Mouse (Mus musculus): Measurements from ENCODE around the gene 6330403K07Rik. TPM values are rescaled to one million over a fixed set of nuclear protein-coding genes. Genes with fewer than 3 reads are reported as not detected.
A peak's percentile ranks its signal among the peaks of the same experiment; 100 is the strongest.

6330403K07Rik gene
- polyA plus RNA-seq, 1 experiment from 2014 or later: 25.5 TPM

- Histone ChIP-seq H3K36me3 (ENCODE audit: control insufficient read depth, insufficient read depth, low read length) (peaks cover 23% of the 10 kb centered on the region; the same call in 1 of the 2 replicates), H3K27me3 (ENCODE audit: control insufficient read depth, insufficient read depth, low read length) (no peaks in the 10 kb centered on the region), H3K4me3 (ENCODE audit: low read length) (peak within 1 kb of the TSS; percentile 85), H3K27ac (ENCODE audit: low read depth, low read length) (peak within 1 kb of the TSS; percentile 88), H3K9ac (ENCODE audit: low read depth, low read length) (peak within 1 kb of the TSS; percentile 88), H3K9me3 (ENCODE audit: control insufficient read depth, low read length) (no peaks in the 10 kb centered on the region), H3K4me1 (ENCODE audit: control insufficient read depth, insufficient read depth, low read length) (peaks cover 10% of the 10 kb centered on the region; the same call in 1 of the 2 replicates), H3K4me2 (replicated peaks; ENCODE audit: low read depth, low read length) (peak within 1 kb of the TSS; percentile 88)
- under 1% methylated on average over 71 of the region's 71 CpGs for WGBS
- ATAC-seq (ENCODE audit: low FRiP score, low TSS enrichment): peak; percentile 100
Observed at GRCm38 (mm10) chr11:71019201-71020068, 13.9 kb downstream of the 6330403K07Rik start, which contains the start of the genes Mis12 and Derl2. Gene Mis12 (plus strand): TSS chr11:71019611. Gene Derl2 (minus strand): TSS chr11:71019841.

- Histone ChIP-seq H3K4me2 (replicated peaks; ENCODE audit: low read depth, low read length) (peak overlapping the region; percentile 79), H3K9me3 (ENCODE audit: control insufficient read depth, low read length) (no peaks in the 10 kb centered on the region), H3K4me3 (ENCODE audit: low read length) (peak overlapping the region; percentile 85), H3K27me3 (ENCODE audit: control insufficient read depth, insufficient read depth, low read length) (no peaks in the 10 kb centered on the region), H3K36me3 (ENCODE audit: control insufficient read depth, insufficient read depth, low read length) (peaks cover 25% of the 10 kb centered on the region; the same call in 1 of the 2 replicates), H3K27ac (ENCODE audit: low read depth, low read length) (peak overlapping the region; percentile 59; the same call in 1 of the 2 replicates), H3K9ac (ENCODE audit: low read depth, low read length) (peak overlapping the region; percentile 88), H3K4me1 (ENCODE audit: control insufficient read depth, insufficient read depth, low read length) (peaks cover 10% of the 10 kb centered on the region; the same call in 1 of the 2 replicates)
- WGBS: 4% methylated on average over 28 of the region's 28 CpGs
- peak; percentile 41 for ATAC-seq (ENCODE audit: low FRiP score, low TSS enrichment)
Observed at GRCm38 (mm10) chr11:71018416-71019200, 14.7 kb downstream of the 6330403K07Rik start.

GRCm38 (mm10) chr11:71017051-71017450 lies 16.3 kb downstream of the 6330403K07Rik start:
- 89% methylated on average over 1 of the region's 1 CpGs for WGBS
- ATAC-seq (ENCODE audit: low FRiP score, low TSS enrichment): no peak
- Histone ChIP-seq H3K9ac (ENCODE audit: low read depth, low read length) (no peak overlapping the region), H3K4me3 (ENCODE audit: low read length) (no peak overlapping the region), H3K27me3 (ENCODE audit: control insufficient read depth, insufficient read depth, low read length) (no peaks in the 10 kb centered on the region), H3K36me3 (ENCODE audit: control insufficient read depth, insufficient read depth, low read length) (peaks cover 28% of the 10 kb centered on the region), H3K27ac (ENCODE audit: low read depth, low read length) (no peak overlapping the region), H3K9me3 (ENCODE audit: control insufficient read depth, low read length) (no peaks in the 10 kb centered on the region), H3K4me1 (ENCODE audit: control insufficient read depth, insufficient read depth, low read length) (peaks cover 10% of the 10 kb centered on the region; the same call in 1 of the 2 replicates), H3K4me2 (replicated peaks; ENCODE audit: low read depth, low read length) (no peak overlapping the region)

GRCm38 (mm10) chr11:71012743-71013142 lies 20.6 kb downstream of the 6330403K07Rik start:
- ATAC-seq (ENCODE audit: low FRiP score, low TSS enrichment): no peak
- Histone ChIP-seq H3K4me2 (replicated peaks; ENCODE audit: low read depth, low read length) (no peak overlapping the region), H3K4me3 (ENCODE audit: low read length) (no peak overlapping the region), H3K9me3 (ENCODE audit: control insufficient read depth, low read length) (no peaks in the 10 kb centered on the region), H3K27me3 (ENCODE audit: control insufficient read depth, insufficient read depth, low read length) (no peaks in the 10 kb centered on the region), H3K4me1 (ENCODE audit: control insufficient read depth, insufficient read depth, low read length) (no peaks in the 10 kb centered on the region), H3K36me3 (ENCODE audit: control insufficient read depth, insufficient read depth, low read length) (peaks cover 54% of the 10 kb centered on the region), H3K27ac (ENCODE audit: low read depth, low read length) (no peak overlapping the region), H3K9ac (ENCODE audit: low read depth, low read length) (no peak overlapping the region)
- WGBS: 98% methylated on average over 7 of the region's 7 CpGs

- no peak overlapping the region for H3K4me2 ChIP-seq (replicated peaks; ENCODE audit: low read depth, low read length)
- H3K9me3 ChIP-seq (ENCODE audit: control insufficient read depth, low read length): no peaks in the 10 kb centered on the region
- no peak overlapping the region for H3K4me3 ChIP-seq (ENCODE audit: low read length)
- peaks cover under 1% of the 10 kb centered on the region; the same call in 1 of the 2 replicates for H3K4me1 ChIP-seq (ENCODE audit: control insufficient read depth, insufficient read depth, low read length)
- H3K9ac ChIP-seq (ENCODE audit: low read depth, low read length): no peak overlapping the region
- 94% methylated on average over 3 of the region's 3 CpGs for WGBS
- H3K27me3 ChIP-seq (ENCODE audit: control insufficient read depth, insufficient read depth, low read length): no peaks in the 10 kb centered on the region
- H3K27ac ChIP-seq (ENCODE audit: low read depth, low read length): no peak overlapping the region
- H3K36me3 ChIP-seq (ENCODE audit: control insufficient read depth, insufficient read depth, low read length): peaks cover 40% of the 10 kb centered on the region
- no peak for ATAC-seq (ENCODE audit: low FRiP score, low TSS enrichment)
Observed at GRCm38 (mm10) chr11:71008321-71008720, 25.0 kb downstream of the 6330403K07Rik start.

GRCm38 (mm10) chr11:71007831-71008230 lies 25.5 kb downstream of the 6330403K07Rik start:
- Histone ChIP-seq H3K9ac (ENCODE audit: low read depth, low read length) (no peak overlapping the region), H3K9me3 (ENCODE audit: control insufficient read depth, low read length) (no peaks in the 10 kb centered on the region), H3K4me3 (ENCODE audit: low read length) (no peak overlapping the region), H3K36me3 (ENCODE audit: control insufficient read depth, insufficient read depth, low read length) (peaks cover 38% of the 10 kb centered on the region), H3K27me3 (ENCODE audit: control insufficient read depth, insufficient read depth, low read length) (no peaks in the 10 kb centered on the region), H3K4me2 (replicated peaks; ENCODE audit: low read depth, low read length) (no peak overlapping the region), H3K4me1 (ENCODE audit: control insufficient read depth, insufficient read depth, low read length) (peaks cover 6% of the 10 kb centered on the region), H3K27ac (ENCODE audit: low read depth, low read length) (no peak overlapping the region)
- ATAC-seq (ENCODE audit: low FRiP score, low TSS enrichment): no peak
- 86% methylated on average over 7 of the region's 7 CpGs for WGBS

GRCm38 (mm10) chr11:71007026-71007425 lies 26.3 kb downstream of the 6330403K07Rik start:
- Histone ChIP-seq H3K27me3 (ENCODE audit: control insufficient read depth, insufficient read depth, low read length) (no peaks in the 10 kb centered on the region), H3K9ac (ENCODE audit: low read depth, low read length) (no peak overlapping the region), H3K4me3 (ENCODE audit: low read length) (no peak overlapping the region), H3K4me2 (replicated peaks; ENCODE audit: low read depth, low read length) (no peak overlapping the region), H3K9me3 (ENCODE audit: control insufficient read depth, low read length) (no peaks in the 10 kb centered on the region), H3K36me3 (ENCODE audit: control insufficient read depth, insufficient read depth, low read length) (peaks cover 31% of the 10 kb centered on the region), H3K27ac (ENCODE audit: low read depth, low read length) (no peak overlapping the region), H3K4me1 (ENCODE audit: control insufficient read depth, insufficient read depth, low read length) (peaks cover 8% of the 10 kb centered on the region)
- 97% methylated on average over 6 of the region's 6 CpGs for WGBS
- no peak for ATAC-seq (ENCODE audit: low FRiP score, low TSS enrichment)

- WGBS: 65% methylated on average over 5 of the region's 5 CpGs
- no peak overlapping the region; the same call in 1 of the 2 replicates for H3K27ac ChIP-seq (ENCODE audit: low read depth, low read length)
- H3K9ac ChIP-seq (ENCODE audit: low read depth, low read length): peak overlapping the region; percentile 44; the same call in 1 of the 2 replicates
Observed at GRCm38 (mm10) chr11:71005046-71005445, 28.3 kb downstream of the 6330403K07Rik start.

More at GRCm38 (mm10) chr11:71005046-71005445, 28.3 kb downstream of the 6330403K07Rik start:
- ATAC-seq (ENCODE audit: low FRiP score, low TSS enrichment): no peak
- peak overlapping the region; percentile 47 for H3K4me2 ChIP-seq (replicated peaks; ENCODE audit: low read depth, low read length)
- no peaks in the 10 kb centered on the region for H3K9me3 ChIP-seq (ENCODE audit: control insufficient read depth, low read length)
- H3K36me3 ChIP-seq (ENCODE audit: control insufficient read depth, insufficient read depth, low read length): peaks cover 22% of the 10 kb centered on the region
- H3K27me3 ChIP-seq (ENCODE audit: control insufficient read depth, insufficient read depth, low read length): no peaks in the 10 kb centered on the region
- H3K4me3 ChIP-seq (ENCODE audit: low read length): peak overlapping the region; percentile 88; the same call in 1 of the 2 replicates
- H3K4me1 ChIP-seq (ENCODE audit: control insufficient read depth, insufficient read depth, low read length): peaks cover 8% of the 10 kb centered on the region
